Mouse (Mus musculus) central nervous system, embryonic 18 days (tissue): Measurements from ENCODE around the gene Snx12. TPM values are rescaled to one million over a fixed set of nuclear protein-coding genes. Genes with fewer than 3 reads are reported as not detected.

Experiments
- polyA plus RNA-seq: library from polyadenylated mRNA; depleted of rRNA; stranded (reverse); fragments of >200 nt; gene quantifications from 2 replicates; pipeline ENCODE4 v1.2.3, GENCODE M21; 2012; rRNA removed

Gene Snx12
- 47.7 and 50.2 TPM in 2 replicates for polyA plus RNA-seq

GRCm38 (mm10) chrX:101221834-101222795, at the start of gene Snx12:
Snx12 (minus strand) TSS chrX:101222563.

GRCm38 (mm10) chrX:101268755-101269124, 46.4 kb upstream of the Snx12 start, which contains the start of gene Gm20489:
Gm20489 (minus strand) TSS chrX:101269023.

GRCm38 (mm10) chrX:101268025-101268754, 45.8 kb upstream of the Snx12 start, which contains the start of gene Il2rg:
Il2rg (minus strand) TSS chrX:101268255.

GRCm38 (mm10) chrX:101263892-101264291, 41.5 kb upstream of the Snx12 start, which contains the start of gene Gm614:
Gm614 (minus strand) TSS chrX:101263992.

DNA sequence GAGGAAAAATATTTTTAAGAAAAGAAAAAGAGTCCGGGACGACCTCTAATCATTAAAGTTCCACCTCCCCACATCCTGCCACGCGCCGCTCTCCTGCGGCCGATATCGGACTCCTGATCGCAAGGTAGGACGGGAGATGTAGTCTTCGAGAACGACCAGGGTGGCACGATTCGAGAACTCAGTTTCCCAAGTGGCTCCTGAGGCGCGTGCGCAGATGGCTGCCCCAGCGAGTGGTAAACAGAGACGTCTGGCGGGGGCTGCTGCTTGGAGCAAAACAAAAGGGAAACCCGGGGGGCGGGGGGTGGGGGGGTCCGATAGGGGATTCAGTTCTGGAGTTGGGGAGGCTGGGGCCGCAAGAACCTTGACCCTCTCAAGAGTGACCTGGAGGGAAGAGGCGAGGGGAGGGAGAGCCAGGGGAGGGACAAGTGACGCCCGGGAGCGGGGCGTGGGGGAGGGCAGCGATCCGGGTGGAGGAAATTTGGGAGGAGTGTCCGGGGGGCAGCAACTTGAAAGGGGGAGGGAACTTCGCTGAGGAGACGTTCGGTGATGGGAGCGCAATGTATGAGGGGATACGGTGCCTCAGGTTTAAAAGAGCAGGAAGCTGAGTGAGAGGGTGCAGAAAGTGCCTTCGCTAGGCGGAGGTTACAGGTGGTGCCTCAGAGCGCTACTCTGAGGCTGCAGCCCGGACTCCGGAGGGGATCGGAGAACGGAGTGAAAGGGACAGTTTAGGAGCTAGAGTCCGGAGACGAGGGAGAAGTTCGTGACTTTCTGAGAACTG, 31.8 kb upstream of the Snx12 start, which contains the start of gene Foxo4:
Gene Foxo4 (plus strand): TSS at position 577 of the 778 bp plus-strand sequence.

DNA sequence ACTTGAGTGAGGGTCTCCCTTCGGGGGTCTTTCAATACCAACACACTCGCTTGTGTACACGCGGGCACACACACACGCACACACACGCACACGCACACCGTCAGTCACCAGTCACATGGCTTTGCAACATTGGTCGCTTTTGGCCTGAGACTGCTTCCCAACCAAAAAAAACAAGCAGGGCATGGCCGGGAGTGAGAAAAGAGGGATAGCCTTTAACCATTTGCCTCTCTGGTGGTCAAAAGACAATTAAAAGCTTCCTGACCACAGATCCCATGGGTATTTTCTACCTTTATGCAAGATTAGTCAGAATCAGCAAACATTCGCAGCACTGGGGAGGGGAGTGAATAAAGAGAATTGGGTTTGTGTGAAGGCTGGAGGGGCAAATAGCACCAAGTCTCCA, 136.4 kb downstream of the Snx12 start, which contains the start of gene Slc7a3:
Gene Slc7a3 (minus strand): TSS at position 101 of the 400 bp plus-strand sequence.

GRCm38 (mm10) chrX:101059541-101059940, 162.8 kb downstream of the Snx12 start, which contains the start of gene Tex11:
Tex11 (minus strand) TSS chrX:101059667.

Other genes starting within 250 kb of the Snx12 start
- 0.04 and 0.07 TPM in 2 replicates for gene Tex11, start 162.9 kb downstream of the Snx12 start, polyA plus RNA-seq
- 18.4 and 22.4 TPM in 2 replicates for gene Slc7a3, start 136.5 kb downstream of the Snx12 start, polyA plus RNA-seq
- gene Foxo4, start 32.0 kb upstream of the Snx12 start, polyA plus RNA-seq: 8.2 TPM in 2 replicates
- gene Gm614, start 41.4 kb upstream of the Snx12 start, polyA plus RNA-seq: 0.11 TPM in 1 of 2 replicates, not detected in the other
- gene Il2rg, start 45.7 kb upstream of the Snx12 start, polyA plus RNA-seq: 5.4 and 7.1 TPM in 2 replicates
- not detected in 2 replicates for gene Gm20489, start 46.5 kb upstream of the Snx12 start, polyA plus RNA-seq
- gene Med12, start 51.5 kb upstream of the Snx12 start, polyA plus RNA-seq: 46.2 and 47.2 TPM in 2 replicates
- gene Nlgn3, start 76.6 kb upstream of the Snx12 start, polyA plus RNA-seq: 48.5 and 52.8 TPM in 2 replicates
- 1.4 and 1.6 TPM in 2 replicates for gene Gjb1, start 153.8 kb upstream of the Snx12 start, polyA plus RNA-seq
- 253 and 259 TPM in 2 replicates for gene Zmym3, start 198.3 kb upstream of the Snx12 start, polyA plus RNA-seq
- 291 and 300 TPM in 2 replicates for gene Nono, start 206.8 kb upstream of the Snx12 start, polyA plus RNA-seq
- 3.9 and 14.2 TPM in 2 replicates for gene Itgb1bp2, start 226.5 kb upstream of the Snx12 start, polyA plus RNA-seq